Mouse (Mus musculus) kidney, adult 9 months (tissue): ENCODE measurements around the gene Shisal1.

ENCODE experiments used
- DNase-seq: peaks from one replicate; pipeline ENCODE4 v3.0.0; 2022

Gene Shisal1

DNA sequence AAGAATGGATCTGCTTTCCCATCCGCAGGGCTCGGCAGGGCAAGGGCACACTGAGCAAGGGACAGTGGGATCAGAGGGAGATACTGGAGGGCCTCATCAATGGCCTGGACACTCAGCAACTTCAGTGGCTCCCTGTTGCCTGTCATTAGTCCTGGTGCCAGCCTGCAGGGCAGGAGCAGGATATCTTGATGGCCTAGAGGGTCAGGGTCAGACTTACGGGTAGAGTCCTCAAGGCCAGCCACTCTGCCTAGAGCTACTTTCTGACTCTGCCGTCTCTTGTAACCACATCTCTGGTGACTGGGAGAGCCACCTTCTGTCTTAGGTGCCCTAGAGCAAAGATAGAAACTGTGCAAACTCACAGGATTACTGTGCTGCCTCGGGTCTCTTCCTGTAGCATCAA is 23.1 kb downstream of the Shisal1 start:
- no peak for DNase-seq

DNA sequence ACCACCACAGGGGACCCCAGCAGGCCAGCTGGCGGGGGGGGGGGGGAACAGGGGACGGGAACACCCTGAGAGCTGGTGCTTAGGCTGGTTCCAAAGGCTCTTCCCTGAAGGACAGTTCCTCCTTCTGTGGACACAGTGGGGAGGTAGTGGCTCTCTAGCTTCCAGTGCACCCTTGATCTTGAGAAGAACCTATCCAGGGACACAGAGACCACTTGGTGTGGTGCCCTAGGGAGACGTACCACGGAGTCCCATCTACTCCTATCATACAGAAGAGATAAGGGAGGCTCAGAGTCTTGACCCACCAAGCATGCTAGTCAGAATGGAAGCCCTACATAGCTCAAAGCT is 28.7 kb downstream of the Shisal1 start:
- no peak for DNase-seq

DNA sequence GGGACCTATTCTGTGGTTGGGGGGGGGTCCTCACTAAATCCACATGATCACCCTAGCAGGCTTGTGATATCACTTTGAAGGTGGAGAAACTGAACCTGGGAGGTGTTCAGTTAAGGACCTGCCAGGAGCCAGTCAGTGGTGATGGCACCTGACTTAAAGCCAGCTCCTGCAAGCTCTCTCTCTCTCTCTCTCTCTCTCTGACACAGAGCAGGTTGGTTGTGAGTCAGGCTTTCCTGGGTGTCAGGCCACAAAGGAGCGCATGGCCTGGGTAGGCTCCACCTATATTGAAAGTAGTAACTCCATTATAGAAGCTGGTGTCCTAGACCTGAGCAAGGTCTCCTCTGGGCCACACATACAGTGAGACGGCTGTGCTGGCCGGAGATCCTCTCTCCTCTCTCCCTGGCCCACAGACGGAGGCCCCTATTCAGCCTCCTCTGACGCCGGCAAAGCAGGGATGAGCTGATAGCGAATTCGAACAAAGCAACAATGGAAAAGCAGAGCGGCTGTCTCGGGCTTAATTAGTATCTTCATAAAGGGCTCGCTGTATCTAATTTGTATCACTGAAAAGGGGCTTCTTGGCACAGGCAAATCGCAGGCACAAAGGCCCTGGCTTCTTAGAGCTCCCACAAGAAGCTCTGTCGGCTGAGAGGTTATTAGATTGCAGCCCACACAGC is 29.2 kb downstream of the Shisal1 start:
- DNase-seq = no peak

DNA sequence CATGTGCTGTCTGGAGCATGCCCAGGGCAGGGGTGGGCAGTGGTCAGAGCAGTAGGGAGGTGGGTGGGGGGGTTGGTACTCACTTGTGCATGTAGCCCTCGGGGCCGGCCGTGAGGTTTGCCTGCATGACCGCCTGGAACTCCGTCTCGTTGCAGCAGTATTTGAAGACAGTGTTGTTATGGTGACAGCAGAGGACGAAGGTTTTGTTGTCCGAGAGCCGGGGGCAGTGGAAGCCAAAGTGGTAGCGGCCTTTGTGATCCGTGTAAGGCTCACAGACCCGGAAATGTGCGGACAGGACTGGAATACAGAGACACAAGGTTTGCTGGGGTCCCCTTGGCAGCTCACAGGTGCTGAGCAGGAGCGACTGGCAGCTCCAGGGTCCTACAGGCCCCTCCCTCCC is 29.9 kb downstream of the Shisal1 start:
- no peak for DNase-seq

DNA sequence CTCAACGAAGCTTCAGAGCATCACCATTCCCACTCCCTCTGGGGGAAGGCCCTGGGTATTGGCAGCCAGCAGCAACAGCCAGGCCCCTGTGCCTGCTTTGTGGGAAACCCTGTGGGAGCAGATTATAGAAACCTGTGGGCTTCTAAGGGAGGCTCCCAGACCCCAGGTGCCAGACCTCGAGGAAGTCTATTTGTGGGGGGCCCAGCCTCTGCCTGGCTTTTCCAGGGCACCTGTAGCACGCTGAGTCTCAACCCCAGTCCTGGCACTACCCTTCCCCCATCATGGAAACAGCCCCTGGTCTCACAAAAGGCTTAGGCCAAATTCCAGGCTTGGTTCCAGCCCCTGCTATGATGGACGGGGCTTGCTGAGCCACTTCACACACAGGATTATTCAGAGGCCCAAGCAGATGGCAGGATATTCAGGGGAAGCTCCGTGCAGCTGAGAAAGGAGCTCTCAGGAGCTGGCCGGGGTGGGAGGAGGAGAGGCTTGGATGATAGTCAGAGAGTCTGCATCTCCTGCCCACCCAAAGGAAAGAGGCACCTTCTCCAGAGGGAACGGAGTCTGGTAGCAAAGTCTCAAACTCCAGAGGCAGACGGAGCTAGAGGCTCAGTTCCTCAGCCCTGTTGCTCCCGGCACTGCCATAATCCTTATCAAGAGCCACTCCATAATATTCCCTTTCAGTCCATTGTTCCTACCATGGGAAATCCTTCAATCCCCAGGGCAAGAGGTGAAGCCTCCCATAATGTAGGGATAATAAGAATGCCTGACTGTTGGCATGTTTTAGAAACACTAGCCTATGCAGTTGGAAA is 32.7 kb downstream of the Shisal1 start:
- DNase-seq = no peak

DNA sequence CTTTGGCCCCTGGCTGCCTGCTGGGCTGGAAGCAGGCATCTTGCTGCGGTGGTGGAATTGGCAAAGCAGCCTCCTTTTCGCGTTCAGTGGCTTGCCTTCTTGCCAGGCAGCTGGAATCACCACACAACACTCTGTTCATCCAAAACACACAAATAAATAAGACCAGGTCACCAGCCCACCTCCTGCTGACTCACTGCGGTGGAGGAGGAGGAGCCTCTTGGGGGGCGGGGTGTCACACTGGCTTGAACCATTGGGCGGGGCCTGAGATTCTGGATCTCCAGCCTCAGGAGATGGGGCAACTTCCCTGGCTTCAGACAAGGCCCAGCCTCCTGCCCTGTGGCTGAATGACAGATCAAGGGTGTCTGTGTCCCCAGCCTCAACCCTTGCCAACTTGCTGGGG is 34.5 kb downstream of the Shisal1 start:
- DNase-seq = peak; percentile 38

DNA sequence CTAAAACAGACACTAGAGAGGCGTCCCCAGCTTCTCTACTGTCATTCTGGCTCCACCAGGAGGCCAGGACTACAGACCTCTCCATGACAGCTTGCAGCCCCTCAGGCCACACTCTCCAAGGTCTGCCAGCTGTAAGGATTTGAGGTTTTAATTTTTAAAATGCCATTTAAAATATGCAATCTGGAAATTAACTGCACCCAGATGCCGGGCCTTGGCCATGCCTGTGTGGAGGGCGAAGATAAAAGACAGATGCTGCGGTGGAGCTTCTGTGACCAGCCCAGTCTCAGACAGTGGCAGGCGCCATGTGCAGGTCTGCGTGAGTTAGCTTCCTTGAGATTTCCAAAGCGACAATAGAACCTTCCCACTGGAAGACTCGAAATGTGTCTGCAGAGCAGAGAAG is 36.8 kb downstream of the Shisal1 start:
- no peak for DNase-seq

DNA sequence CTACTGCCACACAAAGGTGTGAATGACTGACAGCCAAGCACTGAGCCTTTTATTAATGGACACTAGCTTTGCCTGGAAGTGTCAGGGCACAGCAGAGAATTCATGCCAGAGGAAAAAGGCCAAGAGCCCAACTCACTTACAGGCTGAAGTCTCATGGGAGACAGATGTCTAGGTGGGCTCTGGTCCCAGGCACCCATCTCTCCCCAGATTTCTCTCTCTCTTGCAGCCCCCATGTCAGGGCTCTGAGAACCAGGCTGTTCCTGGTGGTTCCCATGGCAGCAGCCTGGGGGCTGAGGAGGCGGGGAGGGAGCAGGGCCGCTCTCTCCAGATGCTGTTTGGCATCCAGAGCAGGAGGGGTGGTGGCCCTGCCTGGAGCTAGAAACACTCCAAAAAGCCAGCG is 38.3 kb downstream of the Shisal1 start:
- DNase-seq = no peak

DNA sequence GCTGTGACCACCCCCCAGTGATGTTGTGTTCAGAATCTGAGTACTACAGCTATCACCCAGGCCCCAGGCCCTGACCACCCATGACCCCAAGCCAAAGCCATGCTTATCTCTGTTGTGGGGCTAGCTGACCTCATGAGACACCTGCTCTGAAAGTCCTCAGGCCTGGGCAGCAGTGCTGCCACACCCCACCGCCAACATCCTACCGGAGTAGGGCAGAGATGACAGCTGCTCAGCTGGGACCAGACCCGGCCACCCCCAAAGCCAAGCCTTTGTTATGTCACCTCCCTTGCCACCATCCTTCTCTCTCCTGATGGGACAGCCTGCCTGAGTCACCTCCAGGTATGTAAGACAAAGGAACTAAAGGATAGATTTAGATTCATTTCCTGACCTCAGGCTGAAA is 41.1 kb downstream of the Shisal1 start:
- no peak for DNase-seq

DNA sequence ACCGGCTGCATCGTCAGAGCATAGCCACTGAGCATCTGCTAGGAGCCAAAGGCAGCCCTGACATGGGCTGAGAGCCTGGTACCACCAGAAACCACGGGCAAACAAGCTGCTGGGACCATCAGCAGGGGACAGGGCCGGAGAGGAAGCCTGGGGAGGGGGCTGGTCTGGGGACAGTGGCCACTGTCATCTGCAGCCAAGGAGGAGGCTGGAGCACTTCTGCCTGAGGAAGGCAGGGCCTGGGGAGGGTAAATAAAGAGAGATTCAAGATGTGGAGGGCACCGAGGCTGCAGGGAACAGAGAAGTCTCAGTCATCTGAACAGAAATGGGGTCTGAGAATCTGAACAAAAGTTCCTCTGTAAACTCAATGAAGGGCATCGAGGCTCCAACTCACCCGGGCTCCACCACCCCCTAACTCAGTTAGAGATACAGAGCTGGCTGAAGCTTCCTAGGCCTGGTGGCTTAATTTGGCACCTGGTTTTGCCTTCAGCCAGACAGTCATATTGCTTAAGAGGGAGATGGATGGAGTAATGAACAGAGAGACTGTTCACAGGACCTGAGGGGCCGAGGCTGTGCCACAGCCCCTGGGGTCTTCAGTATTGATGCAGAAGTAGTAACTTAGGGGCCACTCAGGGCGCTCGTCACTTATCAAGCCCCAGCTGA is 43.3 kb downstream of the Shisal1 start:
- DNase-seq = no peak

DNA sequence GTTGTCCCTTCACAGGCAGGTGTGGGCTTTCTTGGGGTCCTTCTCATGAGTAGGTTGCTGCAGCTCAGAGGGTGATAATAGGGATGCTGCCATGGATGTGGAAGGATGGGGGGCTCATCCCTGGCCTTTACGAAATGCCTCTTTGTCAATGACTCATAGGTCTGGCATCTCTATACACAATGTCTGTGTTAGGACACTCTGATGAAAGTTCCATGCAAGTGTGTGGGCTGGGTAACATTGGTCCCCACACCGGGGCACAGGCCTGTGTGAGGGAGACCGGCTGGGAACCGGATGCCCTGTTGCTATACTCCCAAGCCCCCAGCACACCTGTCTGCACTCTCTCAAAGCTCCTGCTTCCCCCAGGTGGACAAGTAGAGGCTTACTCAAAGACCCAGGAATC is 48.3 kb downstream of the Shisal1 start:
- DNase-seq = no peak

DNA sequence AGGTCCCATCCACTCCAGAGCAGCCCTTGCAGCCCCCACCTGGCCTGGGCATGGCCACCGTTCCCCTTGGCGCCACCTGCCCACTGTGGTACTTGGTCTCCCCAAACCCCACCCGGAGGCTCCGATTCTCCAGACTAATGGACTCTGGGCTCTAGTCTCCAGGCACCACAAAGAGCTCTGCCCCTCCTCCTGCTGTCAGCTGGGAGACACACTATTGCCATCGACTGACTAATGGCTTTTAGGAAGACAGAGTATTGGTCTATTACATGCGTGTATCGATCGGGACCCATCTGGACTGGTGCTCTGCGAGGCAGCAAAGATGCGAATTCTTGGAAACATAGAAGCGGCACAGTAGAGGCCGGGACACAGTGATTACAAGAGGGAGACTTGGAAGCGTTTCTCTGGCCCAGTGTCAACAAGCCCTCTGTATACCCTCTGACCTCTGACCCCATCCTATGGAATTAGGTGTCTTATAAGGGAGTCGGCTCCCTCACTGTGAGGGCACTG is 49.2 kb downstream of the Shisal1 start:
- DNase-seq = no peak

DNA sequence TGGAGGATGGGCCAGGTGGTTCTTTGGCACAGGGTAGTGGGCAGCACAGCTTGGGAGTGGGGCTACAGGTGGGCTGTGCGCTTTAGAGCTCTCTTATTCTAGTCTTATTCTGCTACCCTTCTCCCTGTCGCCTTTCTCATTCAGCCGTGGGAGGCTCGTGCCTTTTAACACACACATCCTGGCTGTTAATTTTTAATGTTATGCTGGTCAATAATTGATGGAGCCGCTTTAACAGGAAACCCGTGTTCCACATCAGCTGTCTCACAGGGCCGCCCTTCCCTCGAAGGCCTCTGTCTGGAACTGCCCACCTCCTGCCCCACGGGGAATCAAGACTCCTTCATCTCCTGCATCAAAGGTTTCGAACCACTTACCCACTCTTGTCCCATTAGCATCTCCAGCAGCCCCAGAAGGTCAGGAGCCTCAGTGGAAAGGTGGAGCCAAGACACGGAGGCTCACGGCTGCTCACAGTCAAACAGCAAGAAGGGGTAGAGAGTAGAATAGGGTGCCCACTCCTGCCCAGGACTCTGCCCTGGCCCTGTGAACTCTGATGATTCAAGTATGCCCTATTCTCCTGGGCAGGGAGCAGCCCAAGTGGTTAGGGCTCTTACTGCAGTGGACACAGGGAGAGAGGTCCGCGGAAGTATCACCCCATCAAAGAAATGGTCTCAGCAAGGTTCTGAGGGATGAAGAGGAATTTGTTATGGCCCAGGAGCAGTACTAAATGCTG is 51.4 kb downstream of the Shisal1 start:
- peak; percentile 95 for DNase-seq

DNA sequence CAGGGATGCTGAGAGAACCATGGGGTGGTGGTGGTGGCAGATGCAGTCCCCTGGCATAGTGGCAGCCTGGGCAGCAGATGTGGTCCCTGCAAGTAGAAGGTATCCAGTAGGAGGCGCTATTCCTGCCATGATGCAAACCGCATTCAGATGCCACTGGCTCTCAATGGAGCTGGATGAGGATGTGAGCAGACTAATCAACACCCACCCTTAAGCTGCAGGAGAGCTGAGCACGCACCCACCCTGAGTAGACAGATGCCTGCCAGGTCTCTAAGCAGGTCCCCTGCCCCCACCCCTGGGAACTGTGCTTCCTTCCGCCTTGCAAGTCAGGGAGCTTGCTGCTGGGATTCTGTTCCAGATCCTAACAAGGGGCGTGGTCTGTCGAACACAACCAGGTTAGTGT is 53.6 kb downstream of the Shisal1 start:
- peak; percentile 18 for DNase-seq

DNA sequence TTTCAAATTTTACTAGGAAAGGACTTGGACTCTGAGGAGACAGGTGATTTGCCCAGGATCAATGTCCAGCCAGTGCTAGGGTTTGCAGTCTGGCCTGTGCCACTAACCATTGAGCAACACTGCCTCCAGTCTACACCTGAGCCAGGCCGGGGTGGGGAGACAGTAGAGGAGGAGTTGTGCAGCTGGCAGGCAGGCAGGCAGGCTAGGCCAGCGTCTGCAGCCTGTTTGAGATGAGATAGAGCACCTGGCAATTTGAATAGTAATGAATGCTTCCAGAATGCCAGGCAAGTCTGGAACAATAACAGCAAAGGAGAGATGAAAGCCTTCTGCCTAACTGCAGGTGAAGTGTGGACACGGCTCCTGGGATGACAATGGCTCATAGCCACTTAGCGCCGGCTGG is 54.1 kb downstream of the Shisal1 start:
- DNase-seq = no peak

DNA sequence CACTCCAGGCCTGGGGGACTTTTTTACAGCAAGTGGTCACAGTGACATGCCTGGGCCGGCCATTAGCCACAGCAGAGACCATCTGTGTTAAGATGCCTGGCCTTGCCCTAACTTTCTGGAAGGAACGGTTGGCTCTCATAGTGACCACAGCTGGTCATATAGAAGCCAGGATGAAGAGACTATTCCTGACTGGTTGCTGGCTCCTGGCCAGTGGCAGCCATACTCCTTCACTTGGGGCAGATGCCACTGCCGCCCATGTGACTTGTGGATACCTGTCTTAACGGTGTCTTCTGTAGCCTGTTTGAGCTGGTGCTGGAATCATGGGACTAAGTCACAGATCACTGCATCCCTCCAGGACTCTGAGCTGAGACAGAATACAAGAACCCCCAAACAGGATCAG is 54.8 kb downstream of the Shisal1 start:
- no peak for DNase-seq

DNA sequence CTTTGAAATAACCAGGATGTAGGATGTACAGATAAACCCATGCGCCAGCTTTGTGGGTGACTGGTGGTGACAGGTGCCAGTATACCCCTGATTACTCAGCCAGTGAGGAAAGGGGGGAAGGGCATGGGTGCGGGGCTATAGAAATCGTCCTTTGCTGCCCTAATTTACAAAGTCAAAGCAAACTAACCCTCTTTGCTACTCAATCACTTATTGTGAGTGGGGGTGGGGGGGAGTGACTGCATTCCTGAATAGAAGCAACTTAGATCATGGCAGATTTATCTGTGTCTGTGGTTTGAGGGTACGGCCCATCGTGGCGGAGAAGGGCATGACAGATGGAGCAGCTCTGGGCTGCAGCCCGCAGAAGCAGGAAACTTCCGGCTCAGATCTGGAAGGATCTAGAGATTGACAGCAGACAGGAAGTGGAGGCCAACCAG is 58.2 kb downstream of the Shisal1 start:
- no peak for DNase-seq

DNA sequence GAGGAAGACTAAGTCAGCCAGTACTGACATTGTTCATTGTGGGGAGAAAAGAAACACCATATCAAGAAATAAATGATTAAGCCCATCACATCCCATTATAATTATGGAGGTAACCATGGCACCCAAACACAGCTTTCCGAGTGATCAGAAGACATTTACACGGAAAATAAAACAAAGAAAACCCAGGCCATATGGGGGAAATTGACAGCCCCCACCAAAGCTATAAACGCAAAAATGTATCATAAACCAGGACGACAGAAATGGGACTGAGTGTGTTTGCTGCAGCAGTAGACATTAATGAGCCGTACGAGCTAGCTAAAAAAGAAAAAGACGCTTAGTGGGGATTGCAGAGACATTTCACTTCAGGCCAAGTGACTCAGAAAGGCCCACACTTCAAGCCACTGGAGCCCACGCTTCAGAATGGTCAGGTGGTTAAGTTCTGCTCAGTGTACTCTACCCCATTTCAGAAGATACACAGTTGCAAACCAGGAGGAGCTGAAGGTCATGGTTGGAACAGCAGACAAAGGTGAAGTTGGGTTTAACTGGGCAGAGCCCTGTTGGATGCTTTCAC is 60.8 kb downstream of the Shisal1 start:
- no peak for DNase-seq

DNA sequence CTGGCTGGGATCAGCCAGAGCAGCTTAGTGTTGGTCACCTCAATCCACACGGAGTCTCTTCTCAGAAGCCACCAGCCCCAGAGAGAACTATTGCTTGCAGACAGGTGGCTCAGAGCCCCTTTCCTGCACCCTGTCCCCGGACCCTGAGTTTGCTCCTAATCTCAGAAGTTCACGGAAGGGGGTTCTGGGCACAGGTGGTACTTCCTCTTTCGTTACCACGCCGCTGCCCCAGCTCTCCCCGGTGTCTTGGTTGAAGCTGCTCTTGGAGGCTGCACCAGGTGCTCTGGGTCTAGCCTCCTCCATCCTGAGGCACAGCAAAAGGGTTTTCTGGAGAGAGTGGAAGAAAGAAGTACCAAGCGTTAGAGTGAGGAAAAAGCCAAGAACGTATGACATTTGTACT is 62.8 kb downstream of the Shisal1 start:
- no peak for DNase-seq

DNA sequence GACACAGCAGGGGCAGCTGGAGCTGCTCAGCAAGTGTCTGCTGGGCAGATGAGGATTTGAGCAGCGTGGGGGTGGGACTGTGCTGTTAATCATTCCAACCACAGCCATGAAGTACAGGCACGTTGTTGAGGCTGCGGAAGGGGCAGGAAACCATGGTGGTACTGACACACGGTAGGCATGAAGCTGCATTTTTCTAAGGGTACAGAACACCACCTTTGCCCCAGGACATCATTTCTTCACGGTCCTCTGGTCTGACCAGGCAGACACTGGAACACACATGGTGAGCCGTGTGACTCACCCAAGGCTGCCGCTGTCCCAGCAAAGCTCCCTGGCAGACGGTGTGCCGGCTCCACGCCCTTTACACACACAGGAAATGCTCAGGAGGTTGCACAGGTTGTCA is 66.7 kb downstream of the Shisal1 start:
- DNase-seq = peak; percentile 58

DNA sequence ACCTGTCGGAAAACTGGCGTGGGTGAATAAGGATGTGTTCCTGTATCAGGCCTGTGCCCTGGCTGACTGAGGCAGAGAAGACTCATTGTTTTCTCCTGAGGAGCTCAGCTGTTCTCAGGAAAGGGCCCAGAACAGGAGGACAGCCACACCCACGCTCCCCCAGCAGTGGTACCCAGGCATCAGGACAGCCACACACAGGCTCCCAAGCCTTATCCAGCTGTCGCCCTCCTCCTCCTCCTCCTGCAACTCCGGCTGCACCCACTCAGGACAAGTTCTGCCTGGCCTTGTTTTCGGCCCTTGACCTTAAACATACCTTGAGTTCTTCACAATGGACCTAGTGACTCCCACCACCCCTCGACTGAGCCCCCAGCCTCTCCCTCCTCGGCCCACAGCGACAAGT is 68.2 kb downstream of the Shisal1 start:
- DNase-seq = no peak

DNA sequence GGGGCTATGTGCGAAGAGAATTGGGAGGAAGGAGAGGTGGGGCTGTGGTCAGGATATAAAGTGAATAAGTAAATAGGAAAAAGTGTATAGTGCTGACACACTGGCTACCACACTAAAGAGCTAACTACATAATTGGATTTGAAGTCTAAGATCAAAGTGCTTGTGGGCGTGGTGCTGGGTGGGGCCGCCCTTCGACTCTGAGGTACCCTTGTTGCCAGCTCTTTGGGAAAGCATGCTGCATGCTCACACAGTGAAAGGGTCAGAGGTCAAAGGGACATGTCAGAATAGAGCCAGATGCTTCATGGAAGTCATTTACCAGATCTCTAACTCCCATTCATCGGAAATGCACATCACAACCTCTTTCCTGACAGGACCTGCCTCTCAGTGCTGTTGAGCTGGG is 74.1 kb downstream of the Shisal1 start:
- no peak for DNase-seq

DNA sequence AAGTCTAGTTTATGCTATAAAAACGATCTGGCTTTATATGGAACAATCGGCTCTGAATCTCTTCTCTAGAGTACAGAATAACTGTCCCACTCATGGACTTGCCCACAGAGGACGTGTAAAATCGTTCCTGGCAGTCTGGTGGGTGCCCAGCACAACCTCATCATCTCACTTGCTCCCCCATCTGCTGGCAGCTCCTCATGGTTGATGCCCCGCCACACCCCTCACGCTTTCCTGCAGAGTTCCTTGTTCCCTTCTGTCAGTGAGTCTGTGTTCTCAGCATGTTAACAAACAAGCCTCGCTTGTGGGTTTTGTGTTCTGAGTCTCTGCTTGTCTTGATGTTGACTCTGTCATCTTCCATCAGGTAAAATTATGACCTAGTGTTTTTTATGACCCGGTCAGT is 79.5 kb downstream of the Shisal1 start:
- no peak for DNase-seq
